Mouse (Mus musculus) heart, embryonic 10.5 days (tissue): ENCODE data around the gene Wdsub1. TPM values are rescaled to one million over a fixed set of nuclear protein-coding genes. Genes with fewer than 3 reads are reported as not detected.
"Not testable (repeated sequence)": the region's sequence is repeated elsewhere in the genome, so short reads cannot be mapped to it uniquely, and the experiment has no call there.

Experiments
- DNase-seq: peaks from one replicate; pipeline ENCODE4 v3.0.0-alpha.2; 2017; ENCODE audit warnings: low spot score
- H3K27ac ChIP-seq: fragments of 300-500 bp; sonication (generic); 2 replicates; pipeline ENCODE4 v1.5.1; 2016; ENCODE audit warnings: mild to moderate bottlenecking
- H3K27me3 ChIP-seq: fragments of 300-500 bp; sonication (generic); 2 replicates; pipeline ENCODE4 v1.6.1; 2016; ENCODE audit warnings: mild to moderate bottlenecking; ENCODE audit not compliant: poor library complexity, insufficient read depth, severe bottlenecking
- H3K36me3 ChIP-seq: fragments of 300-500 bp; sonication (generic); 2 replicates; pipeline ENCODE4 v1.6.1; 2016; ENCODE audit warnings: mild to moderate bottlenecking, moderate library complexity
- H3K4me1 ChIP-seq: fragments of 300-500 bp; sonication (generic); 2 replicates; pipeline ENCODE4 v1.6.1; 2016; ENCODE audit warnings: mild to moderate bottlenecking
- H3K4me3 ChIP-seq: fragments of 300-500 bp; sonication (generic); 2 replicates; pipeline ENCODE4 v1.5.1; 2016; ENCODE audit warnings: mild to moderate bottlenecking, moderate library complexity
- H3K9me3 ChIP-seq: fragments of 300-500 bp; sonication (generic); 2 replicates; pipeline ENCODE4 v1.6.1; 2016; ENCODE audit warnings: mild to moderate bottlenecking, moderate library complexity
- WGBS: fragments of 180-500 bp; shearing (Covaris S2); methylation state at CpG from one replicate; pipeline ENCODE4 v1.1.7; 2016; 5-methylcytosine and 5-hydroxymethylcytosine counted together
- polyA plus RNA-seq: library from polyadenylated mRNA; unstranded; fragments of >200 nt; fragmentation: Nextera tagmentation; extraction: Ambion mirVana; gene quantifications from 2 replicates; pipeline ENCODE4 v1.2.1, GENCODE M21; 2016

Wdsub1 gene
- polyA plus RNA-seq, 1 experiment from 2014 or later: 37.6 TPM

- 0 out of 2 replicates have a peak, but pooled peaks cover 2% of the 10 kb centered on the region for H3K9me3 ChIP-seq
- no peak for DNase-seq
- H3K36me3 ChIP-seq: peaks cover 53% of the 10 kb centered on the region
- H3K27me3 ChIP-seq: no peaks in the 10 kb centered on the region
- H3K4me1 ChIP-seq: peaks cover 6% of the 10 kb centered on the region; the same call in 1 of the 2 replicates
- H3K27ac ChIP-seq: no peak overlapping the region
- WGBS: 89% methylated on average over 15 of the region's 15 CpGs
- H3K4me3 ChIP-seq: no peak overlapping the region
Observed at GRCm38 (mm10) chr2:59876482-59876881, 5.9 kb downstream of the Wdsub1 start.

GRCm38 (mm10) chr2:59870526-59870925, 11.9 kb downstream of the Wdsub1 start:
- Histone ChIP-seq H3K4me3 (no peak overlapping the region), H3K27me3 (no peaks in the 10 kb centered on the region), H3K27ac (no peak overlapping the region), H3K4me1 (no peaks in the 10 kb centered on the region), H3K9me3 (no peaks in the 10 kb centered on the region), H3K36me3 (peaks cover 28% of the 10 kb centered on the region)
- 86% methylated on average over 6 of the region's 6 CpGs for WGBS
- DNase-seq: no peak

GRCm38 (mm10) chr2:59862618-59863017, 19.8 kb downstream of the Wdsub1 start:
- H3K36me3 ChIP-seq: peaks cover 32% of the 10 kb centered on the region
- 88% methylated on average over 6 of the region's 6 CpGs for WGBS
- no peak overlapping the region for H3K27ac ChIP-seq
- H3K9me3 ChIP-seq: no peaks in the 10 kb centered on the region
- no peak overlapping the region for H3K4me3 ChIP-seq
- H3K27me3 ChIP-seq: no peaks in the 10 kb centered on the region
- no peak for DNase-seq
- no peaks in the 10 kb centered on the region for H3K4me1 ChIP-seq

- peak; percentile 38 for DNase-seq
- no peaks in the 10 kb centered on the region for H3K9me3 ChIP-seq
- H3K27ac ChIP-seq: no peak overlapping the region
- peaks cover 49% of the 10 kb centered on the region for H3K36me3 ChIP-seq
- H3K4me1 ChIP-seq: peaks cover 7% of the 10 kb centered on the region; the same call in 1 of the 2 replicates
- 86% methylated on average over 9 of the region's 9 CpGs for WGBS
- no peaks in the 10 kb centered on the region for H3K27me3 ChIP-seq
- H3K4me3 ChIP-seq: no peak overlapping the region
Observed at GRCm38 (mm10) chr2:59854363-59854762, 28.0 kb downstream of the Wdsub1 start.

- no peaks in the 10 kb centered on the region for H3K27me3 ChIP-seq
- WGBS: 88% methylated on average over 10 of the region's 10 CpGs
- no peaks in the 10 kb centered on the region for H3K9me3 ChIP-seq
- H3K27ac ChIP-seq: no peak overlapping the region
- H3K4me3 ChIP-seq: no peak overlapping the region
- peaks cover 43% of the 10 kb centered on the region for H3K36me3 ChIP-seq
- peaks cover 7% of the 10 kb centered on the region for H3K4me1 ChIP-seq
- DNase-seq: peak; percentile 55
Observed at GRCm38 (mm10) chr2:59853543-59853942, 28.8 kb downstream of the Wdsub1 start.

GRCm38 (mm10) chr2:59852916-59853315, 29.5 kb downstream of the Wdsub1 start:
- no peaks in the 10 kb centered on the region for H3K9me3 ChIP-seq
- H3K36me3 ChIP-seq: peaks cover 39% of the 10 kb centered on the region
- DNase-seq: no peak
- WGBS: 89% methylated on average over 11 of the region's 11 CpGs
- H3K27me3 ChIP-seq: no peaks in the 10 kb centered on the region
- H3K27ac ChIP-seq: no peak overlapping the region
- peaks cover 12% of the 10 kb centered on the region for H3K4me1 ChIP-seq
- H3K4me3 ChIP-seq: no peak overlapping the region

GRCm38 (mm10) chr2:59851885-59852284, 30.5 kb downstream of the Wdsub1 start:
- not testable (repeated sequence) for H3K27ac ChIP-seq, H3K27me3 ChIP-seq, H3K4me3 ChIP-seq, DNase-seq, H3K9me3 ChIP-seq
- H3K4me1 ChIP-seq: peaks cover 12% of the 10 kb centered on the region
- 83% methylated on average over 5 of the region's 5 CpGs for WGBS
- peaks cover 29% of the 10 kb centered on the region for H3K36me3 ChIP-seq

- Histone ChIP-seq H3K4me1 (peaks cover 36% of the 10 kb centered on the region), H3K27me3 (no peaks in the 10 kb centered on the region), H3K36me3 (peaks cover 63% of the 10 kb centered on the region), H3K9me3 (no peaks in the 10 kb centered on the region), H3K4me3 (no peak overlapping the region), H3K27ac (no peak overlapping the region)
- no peak for DNase-seq
- WGBS: 88% methylated on average over 6 of the region's 6 CpGs
Observed at GRCm38 (mm10) chr2:59843848-59844247, 38.5 kb downstream of the Wdsub1 start.

- Histone ChIP-seq H3K27ac (peak overlapping the region; percentile 76; the same call in 1 of the 2 replicates), H3K4me3 (no peak overlapping the region), H3K27me3 (no peaks in the 10 kb centered on the region), H3K9me3 (no peaks in the 10 kb centered on the region), H3K4me1 (peaks cover 35% of the 10 kb centered on the region), H3K36me3 (peaks cover 69% of the 10 kb centered on the region)
- no peak for DNase-seq
- WGBS: 84% methylated on average over 21 of the region's 21 CpGs
Observed at GRCm38 (mm10) chr2:59843156-59843555, 39.2 kb downstream of the Wdsub1 start.

- Histone ChIP-seq H3K4me3 (no peak overlapping the region), H3K4me1 (peaks cover 35% of the 10 kb centered on the region), H3K27me3 (no peaks in the 10 kb centered on the region), H3K36me3 (peaks cover 75% of the 10 kb centered on the region), H3K9me3 (no peaks in the 10 kb centered on the region), H3K27ac (peak overlapping the region; percentile 76)
- DNase-seq: no peak
- 64% methylated on average over 6 of the region's 6 CpGs for WGBS
Observed at GRCm38 (mm10) chr2:59842556-59843008, 39.8 kb downstream of the Wdsub1 start.

GRCm38 (mm10) chr2:59841944-59842343, 40.4 kb downstream of the Wdsub1 start:
- Histone ChIP-seq H3K4me3 (no peak overlapping the region), H3K27me3 (no peaks in the 10 kb centered on the region), H3K36me3 (peaks cover 82% of the 10 kb centered on the region), H3K4me1 (peaks cover 35% of the 10 kb centered on the region), H3K9me3 (no peaks in the 10 kb centered on the region), H3K27ac (peak overlapping the region; percentile 76)
- WGBS: 82% methylated on average over 11 of the region's 11 CpGs
- DNase-seq: no peak

- WGBS: 50% methylated on average over 12 of the region's 12 CpGs
- DNase-seq: no peak
- Histone ChIP-seq H3K4me1 (peaks cover 35% of the 10 kb centered on the region), H3K9me3 (no peaks in the 10 kb centered on the region), H3K27ac (peak overlapping the region; percentile 76), H3K36me3 (peaks cover 85% of the 10 kb centered on the region), H3K4me3 (no peak overlapping the region), H3K27me3 (no peaks in the 10 kb centered on the region)
Observed at GRCm38 (mm10) chr2:59841189-59841939, 41.0 kb downstream of the Wdsub1 start.

GRCm38 (mm10) chr2:59840191-59840590, 42.2 kb downstream of the Wdsub1 start:
- H3K27me3 ChIP-seq: no peaks in the 10 kb centered on the region
- no peak overlapping the region for H3K4me3 ChIP-seq
- H3K36me3 ChIP-seq: peaks cover 92% of the 10 kb centered on the region
- WGBS: 82% methylated on average over 4 of the region's 4 CpGs
- DNase-seq: no peak
- no peak overlapping the region for H3K27ac ChIP-seq
- peaks cover 35% of the 10 kb centered on the region for H3K4me1 ChIP-seq
- no peaks in the 10 kb centered on the region for H3K9me3 ChIP-seq
